Mouse (Mus musculus): Measurements from ENCODE around the gene Mtmr3. TPM values are rescaled to one million over a fixed set of nuclear protein-coding genes. Genes with fewer than 3 reads are reported as not detected.
"Not testable (repeated sequence)": the region's sequence is repeated elsewhere in the genome, so short reads cannot be mapped to it uniquely, and the experiment has no call there.

Mtmr3 gene
- polyA plus RNA-seq, 1 experiment, result 18.1 TPM

DNA sequence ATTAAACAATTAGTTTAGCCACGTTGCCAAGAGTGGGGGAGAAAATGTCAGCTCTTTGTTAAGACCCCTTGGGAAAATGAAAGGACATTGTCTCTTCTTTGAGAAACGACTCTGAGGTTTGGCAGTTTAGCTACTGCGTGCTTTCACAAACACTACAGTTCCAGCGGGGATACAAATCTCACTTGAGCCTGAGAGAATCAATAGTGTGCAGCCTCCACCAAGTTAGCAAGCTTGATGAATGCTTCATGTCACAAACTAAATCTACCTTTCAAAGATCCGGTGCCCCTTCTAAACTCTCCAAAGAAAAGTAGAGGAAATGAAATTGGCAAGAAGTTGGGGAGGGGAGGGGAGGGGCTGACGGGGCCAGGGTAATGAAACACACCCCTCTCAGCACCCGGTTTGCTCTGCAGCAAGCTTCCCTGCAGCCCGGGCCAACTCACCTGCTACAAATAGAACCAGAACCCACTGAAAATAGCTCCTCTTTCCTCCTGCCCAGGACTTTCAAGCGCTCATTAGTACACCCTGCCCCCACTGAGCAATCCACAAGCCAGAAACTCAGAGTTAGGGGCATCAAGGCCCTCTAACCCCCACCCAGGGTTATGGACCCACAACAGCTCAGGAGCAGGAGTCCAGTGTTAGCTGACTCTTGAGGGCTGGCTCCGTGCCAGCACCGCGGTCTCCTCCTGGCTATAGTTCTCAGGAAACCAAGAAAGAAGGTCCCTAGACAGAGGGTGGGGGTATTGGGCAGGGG, 8.2 kb upstream of the Mtmr3 start:
- 20% methylated on average over 12 of the region's 12 CpGs for WGBS
- DNase-seq (ENCODE audit: low read depth, low spot score), result no peak

DNA sequence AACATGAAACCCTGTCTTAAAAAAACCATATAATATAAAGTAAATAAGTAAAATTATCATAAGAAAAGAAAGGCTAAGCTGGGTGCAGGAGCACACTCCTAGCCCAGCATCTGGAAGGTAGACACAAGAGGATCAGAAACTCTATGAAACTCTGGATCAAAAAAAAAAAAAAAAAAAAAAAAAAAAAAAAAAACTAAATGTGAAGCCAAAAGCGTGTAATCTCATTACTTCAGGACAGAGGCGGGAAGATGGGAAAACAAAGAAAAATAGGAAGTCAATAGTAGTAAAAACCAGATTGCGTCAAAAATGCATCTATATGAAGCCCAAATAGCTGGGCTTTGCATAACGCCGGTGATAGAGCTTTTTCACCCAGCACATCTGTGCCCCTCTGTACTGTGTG, 7.2 kb upstream of the Mtmr3 start:
- no peak for DNase-seq (ENCODE audit: low read depth, low spot score)
- WGBS, result 90% methylated on average over 5 of the region's 5 CpGs

DNA sequence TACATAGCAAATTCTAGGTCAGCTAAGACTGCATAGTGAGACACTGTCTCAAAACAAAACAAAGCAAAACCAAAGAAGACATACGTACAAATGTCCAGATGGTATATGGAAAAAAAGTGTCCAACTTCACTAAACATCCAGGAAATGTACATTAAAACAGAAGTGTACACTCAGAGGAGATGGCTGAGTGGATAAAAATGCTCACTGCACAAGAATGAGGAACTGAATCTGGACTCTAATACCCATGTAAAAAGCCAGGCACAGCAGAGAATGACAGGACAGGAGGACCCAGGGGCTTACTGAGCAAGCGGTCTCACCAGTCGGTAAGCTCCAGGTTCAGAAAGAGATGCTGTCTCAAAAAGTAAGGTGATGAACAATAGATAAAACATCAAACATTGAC, 5.3 kb upstream of the Mtmr3 start:
- WGBS, result 89% methylated on average over 3 of the region's 3 CpGs
- no peak for DNase-seq (ENCODE audit: low read depth, low spot score)

DNA sequence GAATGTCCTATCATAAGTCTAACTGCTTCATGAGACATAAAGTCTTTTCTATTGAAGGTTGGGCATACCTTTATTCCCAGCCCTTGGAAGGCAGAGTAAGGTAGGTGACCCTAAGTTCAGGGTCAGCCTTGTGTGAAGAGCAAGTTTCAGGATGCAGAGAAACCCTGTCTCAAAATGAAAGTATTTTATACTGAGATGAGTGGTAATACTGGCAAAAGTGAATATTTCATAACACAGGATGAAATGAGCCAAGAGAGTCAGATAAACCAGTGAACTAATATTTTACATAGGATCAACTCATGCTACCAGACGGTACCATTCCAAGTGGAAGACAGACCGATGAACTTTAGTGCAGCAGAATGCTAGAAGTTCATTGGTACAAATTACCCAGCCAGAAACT, 3.7 kb upstream of the Mtmr3 start:
- WGBS, result 80% methylated on average over 2 of the region's 2 CpGs
- no peak for DNase-seq (ENCODE audit: low read depth, low spot score)

DNA sequence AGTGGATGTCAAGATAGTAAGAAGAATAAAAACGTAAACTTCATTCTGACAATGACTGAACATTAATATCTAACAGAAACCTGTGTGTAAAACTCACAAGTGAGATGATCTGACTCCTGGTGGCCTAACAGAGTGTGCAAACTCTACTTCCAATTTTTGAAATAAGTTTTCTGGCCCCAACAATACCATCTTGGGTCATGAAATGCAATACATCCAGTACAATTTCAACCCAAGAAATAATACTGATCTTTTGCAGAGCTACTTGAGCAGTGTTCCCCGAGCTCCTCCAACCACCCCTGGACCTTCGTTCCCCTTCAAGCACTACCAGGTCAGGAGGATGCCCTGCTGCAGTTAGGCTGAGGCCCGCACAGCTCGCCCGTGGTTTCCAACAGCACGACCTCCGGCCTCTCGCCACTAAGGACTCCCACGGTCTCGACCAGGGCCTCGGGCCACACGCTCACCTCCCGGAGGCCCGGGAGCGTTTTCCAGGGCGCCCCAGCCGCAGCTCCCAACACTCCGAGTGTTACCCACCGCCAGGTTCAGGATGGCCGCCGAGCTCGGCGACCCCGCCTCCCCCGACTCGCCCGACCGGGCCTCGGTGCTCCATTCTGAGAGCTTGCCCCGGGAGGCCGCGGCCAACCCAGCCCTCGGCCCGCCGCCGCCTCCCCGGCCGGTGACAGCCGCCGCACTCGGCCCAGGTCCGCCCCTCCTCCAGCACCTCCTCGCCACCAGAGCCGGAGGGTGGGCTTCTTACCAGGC, 635 bp downstream of the Mtmr3 start:
- under 1% methylated on average over 45 of the region's 45 CpGs for WGBS

DNA sequence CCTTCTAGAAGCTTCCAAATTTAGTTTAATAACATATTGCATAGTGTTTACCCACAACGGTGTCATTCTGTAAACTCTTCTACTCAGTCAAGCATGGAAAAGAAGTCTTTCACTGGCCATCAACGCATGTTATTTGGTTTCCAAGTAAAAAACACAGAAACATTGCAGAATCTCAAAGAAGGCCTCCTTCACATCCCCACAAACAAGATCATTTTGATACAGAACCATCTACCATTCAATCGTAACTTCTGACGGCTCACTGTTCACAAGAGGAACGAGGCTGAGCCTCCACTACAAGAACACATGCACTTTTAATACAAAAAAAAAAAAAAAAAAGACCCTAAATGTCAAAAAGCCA, 1.2 kb downstream of the Mtmr3 start:
- 4% methylated on average over 5 of the region's 5 CpGs for WGBS
- DNase-seq (ENCODE audit: low read depth, low spot score), result no peak

More for the DNA sequence above, 635 bp downstream of the Mtmr3 start:
- no peak for DNase-seq (ENCODE audit: low read depth, low spot score)

DNA sequence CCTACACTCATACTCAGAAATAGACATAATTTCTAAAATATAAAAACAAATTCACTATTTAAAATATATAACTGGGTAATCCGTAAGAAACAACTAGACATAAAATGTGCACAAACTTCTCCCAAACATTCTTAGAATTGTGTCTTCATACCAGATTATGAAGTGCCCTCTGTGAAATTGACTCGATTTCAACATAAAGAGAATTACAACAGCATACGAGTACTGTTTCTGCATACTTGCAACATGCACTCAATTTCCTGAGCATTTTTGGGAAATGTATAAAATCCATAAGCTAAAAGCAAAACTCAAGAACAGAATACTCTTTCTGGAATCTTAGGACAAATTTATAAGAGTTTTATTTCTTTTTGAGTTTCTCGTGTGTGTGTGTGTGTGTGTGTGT, 2.9 kb downstream of the Mtmr3 start:
- WGBS, result 69% methylated on average over 4 of the region's 4 CpGs
- DNase-seq (ENCODE audit: low read depth, low spot score), result no peak

DNA sequence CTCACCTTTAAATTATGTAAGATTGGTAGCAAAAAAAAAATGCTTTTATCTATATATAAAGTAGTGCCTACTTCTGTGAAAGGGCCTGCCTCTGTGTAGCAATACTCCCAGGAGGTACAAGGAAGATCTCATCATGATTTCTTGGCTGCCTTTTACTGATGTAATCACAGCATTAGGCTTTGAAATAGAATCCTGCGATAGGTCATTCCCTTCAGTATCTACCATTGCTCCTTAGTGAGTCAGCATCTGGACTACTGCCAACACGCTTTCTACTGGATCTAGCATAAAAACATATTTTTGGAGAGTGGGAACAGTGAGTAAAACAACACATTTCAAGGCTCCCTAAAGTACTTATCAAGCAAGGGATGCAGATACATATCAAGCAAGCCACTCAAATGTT, 16.0 kb downstream of the Mtmr3 start:
- 12% methylated on average over 2 of the region's 2 CpGs for WGBS
- DNase-seq (ENCODE audit: low read depth, low spot score), result no peak

DNA sequence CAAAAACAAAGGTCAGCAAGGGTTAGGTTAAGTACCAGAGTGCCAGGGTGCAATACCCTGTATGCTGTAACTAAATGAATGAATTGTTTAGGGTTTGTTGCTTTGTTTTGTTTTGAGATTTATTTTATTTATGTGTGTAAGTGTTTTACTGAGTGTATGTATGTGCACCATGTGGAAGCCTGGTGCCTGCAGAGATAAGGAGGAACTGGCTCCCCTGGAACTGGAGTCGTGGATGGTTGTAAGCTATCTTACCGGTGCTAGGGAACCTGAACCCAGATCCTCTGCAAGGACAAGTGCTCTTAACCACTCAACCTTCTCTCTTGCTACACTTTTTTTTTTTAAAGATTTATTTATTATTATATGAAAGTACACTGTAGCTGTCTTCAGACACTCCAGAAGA, 17.6 kb downstream of the Mtmr3 start:
- WGBS, result 88% methylated on average over 2 of the region's 2 CpGs
- no peak for DNase-seq (ENCODE audit: low read depth, low spot score)

DNA sequence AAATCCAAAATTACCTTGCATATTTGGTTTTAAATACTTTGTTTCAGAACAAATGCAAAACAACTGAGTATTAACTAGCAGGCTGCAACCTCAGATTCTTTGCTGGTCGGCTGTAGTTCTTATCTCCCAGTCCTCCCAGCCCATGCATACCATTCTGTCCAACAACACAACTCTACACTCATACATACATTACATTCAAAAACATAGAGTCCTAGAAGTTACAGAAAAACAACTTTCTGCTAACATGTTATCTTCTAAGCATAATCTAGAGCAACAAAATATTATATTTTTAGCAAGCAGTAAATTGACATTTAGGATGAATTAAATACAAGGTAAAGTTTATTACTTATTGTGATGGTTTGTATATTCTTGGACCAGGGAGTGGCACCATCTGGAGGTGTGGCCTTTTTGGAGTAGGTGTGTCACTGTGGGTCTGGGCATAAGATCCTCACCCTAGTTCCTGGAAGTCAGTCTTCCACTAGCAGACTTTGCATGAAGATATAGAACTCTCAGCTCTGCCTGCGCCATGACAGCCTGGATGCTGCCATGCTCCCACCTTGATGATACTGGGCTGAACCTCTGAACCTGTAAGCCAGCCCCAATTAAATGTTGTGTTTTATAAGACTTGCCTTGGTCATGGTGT, 18.5 kb downstream of the Mtmr3 start:
- 77% methylated on average over 2 of the region's 2 CpGs for WGBS
- DNase-seq (ENCODE audit: low read depth, low spot score), result not testable (repeated sequence)

DNA sequence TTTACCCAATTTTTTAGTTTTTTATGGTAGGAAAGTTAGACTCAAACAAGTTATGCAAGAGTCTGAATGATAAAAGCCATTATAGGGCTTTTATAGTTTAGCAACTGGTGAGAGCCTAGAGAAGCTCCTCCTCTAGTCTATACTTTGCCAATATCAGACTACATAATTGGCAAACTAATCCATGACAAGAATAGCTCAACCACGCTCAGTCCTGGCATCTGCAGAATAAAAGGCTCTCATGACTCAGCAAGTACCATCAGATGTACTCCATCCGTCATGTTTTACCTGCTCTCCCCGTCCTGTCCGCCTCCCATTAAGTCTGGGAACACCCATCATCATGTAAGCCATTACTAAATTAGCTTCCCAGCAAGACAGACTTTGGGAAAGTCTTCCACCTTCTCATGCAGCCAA, 23.2 kb downstream of the Mtmr3 start:
- WGBS, result 13% methylated on average over 4 of the region's 4 CpGs
- DNase-seq (ENCODE audit: low read depth, low spot score), result no peak

DNA sequence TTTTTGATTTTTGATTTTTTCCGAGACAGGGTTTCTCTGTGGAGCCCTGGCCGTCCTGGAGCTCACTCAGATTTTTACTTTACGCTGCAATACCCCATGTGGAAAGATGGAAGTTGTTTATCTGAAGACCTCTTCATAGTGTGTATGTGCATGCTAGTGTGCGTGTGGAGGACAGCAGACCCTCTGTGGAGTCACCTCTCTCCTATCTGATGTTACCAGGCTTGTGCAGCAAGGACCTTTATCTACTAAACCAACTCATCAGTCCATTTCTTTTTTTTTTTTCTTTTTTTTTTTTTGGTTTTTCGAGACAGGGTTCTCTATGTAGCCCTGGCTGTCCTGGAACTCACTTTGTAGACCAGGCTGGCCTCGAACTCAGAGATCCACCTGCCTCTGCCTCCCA, 28.3 kb downstream of the Mtmr3 start:
- DNase-seq (ENCODE audit: low read depth, low spot score), result no peak
- 91% methylated on average over 6 of the region's 6 CpGs for WGBS

DNA sequence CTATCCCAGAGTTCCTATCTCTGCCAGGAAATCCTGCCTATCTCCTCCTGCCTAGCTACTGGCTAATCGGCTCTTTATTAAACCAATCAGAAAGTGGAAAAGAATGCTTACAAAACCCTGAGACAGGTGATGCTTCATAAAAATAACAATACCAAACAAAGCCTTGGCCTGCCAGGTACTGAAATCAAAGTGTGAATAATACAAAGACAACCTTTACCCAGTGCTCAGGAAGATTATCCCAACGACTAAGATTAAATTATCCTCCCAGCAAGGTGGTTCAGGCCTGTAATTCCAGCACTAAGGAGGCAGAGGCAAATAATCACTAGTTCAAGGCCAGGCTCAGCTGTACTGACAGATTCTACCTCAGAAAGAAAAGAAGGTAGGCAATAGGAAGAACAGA, 29.1 kb downstream of the Mtmr3 start:
- DNase-seq (ENCODE audit: low read depth, low spot score), result no peak
- 59% methylated on average over 2 of the region's 2 CpGs for WGBS

DNA sequence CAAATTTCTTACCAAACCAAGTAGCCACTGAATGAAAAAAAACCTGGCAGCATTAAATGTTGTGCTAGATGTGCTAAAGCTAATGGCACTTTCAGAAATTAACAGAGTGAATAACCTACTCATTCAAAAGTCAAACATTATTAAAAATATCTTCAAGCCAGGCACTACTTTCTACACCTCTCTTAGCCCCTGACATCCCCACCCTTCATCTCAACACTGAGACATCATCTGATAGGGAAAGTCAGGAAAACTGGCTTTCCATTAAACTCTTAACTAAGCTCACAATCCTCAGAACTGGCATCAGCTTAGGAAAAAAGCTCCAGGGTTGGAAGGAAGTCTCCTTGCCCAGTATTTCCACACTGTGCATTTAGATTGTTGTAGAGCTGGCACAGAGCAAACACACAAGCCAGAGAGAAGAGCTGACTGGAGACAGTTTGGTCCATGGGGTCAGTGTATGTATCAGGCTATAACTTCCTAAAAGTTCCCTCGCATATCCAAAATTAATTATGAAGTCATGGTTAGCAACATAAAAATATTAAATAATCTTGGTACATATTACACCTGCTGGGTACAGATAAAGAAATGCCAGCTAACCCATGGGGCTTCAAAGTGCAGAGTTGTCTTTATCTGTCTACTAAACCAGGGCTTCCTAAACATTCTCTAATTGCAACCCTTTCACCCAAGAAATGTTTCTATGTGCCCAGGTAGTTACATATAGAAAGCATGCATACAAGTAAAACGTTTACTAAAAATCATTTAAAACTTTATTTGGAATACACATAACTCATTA, 41.2 kb downstream of the Mtmr3 start:
- no peak for DNase-seq (ENCODE audit: low read depth, low spot score)
- whole genome bisulfite sequencing, result 83% methylated on average over 2 of the region's 2 CpGs

DNA sequence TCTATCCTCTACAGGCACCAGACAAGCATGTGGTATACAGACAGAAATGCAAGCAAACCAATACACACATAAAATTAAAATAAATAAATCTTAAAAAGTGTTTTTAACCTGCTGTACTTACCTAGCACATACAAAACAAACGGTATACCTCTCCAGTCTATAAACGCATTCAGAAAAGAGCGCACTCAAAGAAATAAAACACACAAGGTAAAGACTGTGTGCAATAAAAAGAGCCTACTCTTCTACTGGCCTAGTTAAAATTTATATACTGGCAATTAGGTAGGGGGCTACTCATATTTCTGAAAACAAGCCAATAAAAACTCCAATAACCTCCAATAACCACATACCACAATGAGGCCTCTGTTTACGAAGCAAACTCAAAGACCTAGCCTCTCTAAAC, 47.1 kb downstream of the Mtmr3 start:
- DNase-seq (ENCODE audit: low read depth, low spot score), result no peak
- 29% methylated on average over 4 of the region's 4 CpGs for WGBS

DNA sequence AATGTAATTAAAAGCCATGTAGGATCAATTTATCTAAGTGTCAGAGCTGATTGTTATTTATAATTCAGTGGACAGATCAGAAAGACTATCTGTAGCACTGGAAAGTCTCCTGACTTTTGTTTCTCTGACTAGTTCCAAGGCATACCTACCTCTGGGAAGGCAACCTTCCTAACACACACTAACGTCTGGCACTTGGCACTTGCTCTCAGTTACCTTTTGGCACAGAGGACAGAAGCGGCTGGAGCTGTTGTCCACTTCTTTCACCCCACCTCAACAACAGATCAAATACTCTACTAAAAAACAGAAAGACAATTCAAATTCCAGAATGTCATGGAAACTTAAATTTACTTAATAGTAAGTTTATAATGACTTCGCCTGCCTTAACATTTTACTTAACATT, 48.7 kb downstream of the Mtmr3 start:
- DNase-seq (ENCODE audit: low read depth, low spot score), result no peak
- 83% methylated on average over 3 of the region's 3 CpGs for WGBS

DNA sequence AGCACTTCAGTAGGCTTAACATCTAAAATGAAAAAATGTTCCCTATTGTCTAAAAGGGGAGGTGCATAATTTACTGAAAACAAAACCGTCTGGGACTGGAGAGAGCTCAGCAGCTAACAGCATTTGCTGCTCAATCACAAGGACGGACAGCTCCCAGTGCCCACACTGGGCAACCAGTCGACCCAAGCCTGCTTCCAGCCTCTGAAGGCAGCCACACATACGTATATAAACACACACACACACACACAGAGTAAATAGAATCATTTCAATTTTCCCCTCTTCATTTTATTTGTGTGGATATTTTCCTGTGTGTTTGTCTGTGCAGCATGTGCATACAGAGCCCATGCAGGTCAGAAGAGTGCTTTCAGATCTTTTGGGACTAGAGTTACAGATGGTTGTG, 49.3 kb downstream of the Mtmr3 start:
- WGBS, result 66% methylated on average over 4 of the region's 4 CpGs

DNA sequence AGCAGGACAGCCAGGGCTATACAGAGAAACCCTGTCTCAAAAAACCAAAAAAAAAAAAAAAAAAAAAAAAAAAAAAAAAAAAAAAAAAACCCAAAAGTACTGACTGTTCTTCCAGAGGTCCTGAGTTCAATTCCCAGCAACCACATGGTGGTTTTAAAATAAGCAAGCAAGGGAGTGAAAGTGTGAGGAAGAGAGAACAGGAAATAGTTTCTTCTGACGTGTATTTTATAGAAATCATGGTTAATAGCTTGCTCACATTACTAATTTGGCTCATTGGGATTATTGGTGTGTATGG, 50.1 kb downstream of the Mtmr3 start:
- not testable (repeated sequence) for DNase-seq (ENCODE audit: low read depth, low spot score)
- WGBS, result 66% methylated on average over 1 of the region's 1 CpGs

More for the DNA sequence above, 49.3 kb downstream of the Mtmr3 start:
- DNase-seq (ENCODE audit: low read depth, low spot score), result no peak

DNA sequence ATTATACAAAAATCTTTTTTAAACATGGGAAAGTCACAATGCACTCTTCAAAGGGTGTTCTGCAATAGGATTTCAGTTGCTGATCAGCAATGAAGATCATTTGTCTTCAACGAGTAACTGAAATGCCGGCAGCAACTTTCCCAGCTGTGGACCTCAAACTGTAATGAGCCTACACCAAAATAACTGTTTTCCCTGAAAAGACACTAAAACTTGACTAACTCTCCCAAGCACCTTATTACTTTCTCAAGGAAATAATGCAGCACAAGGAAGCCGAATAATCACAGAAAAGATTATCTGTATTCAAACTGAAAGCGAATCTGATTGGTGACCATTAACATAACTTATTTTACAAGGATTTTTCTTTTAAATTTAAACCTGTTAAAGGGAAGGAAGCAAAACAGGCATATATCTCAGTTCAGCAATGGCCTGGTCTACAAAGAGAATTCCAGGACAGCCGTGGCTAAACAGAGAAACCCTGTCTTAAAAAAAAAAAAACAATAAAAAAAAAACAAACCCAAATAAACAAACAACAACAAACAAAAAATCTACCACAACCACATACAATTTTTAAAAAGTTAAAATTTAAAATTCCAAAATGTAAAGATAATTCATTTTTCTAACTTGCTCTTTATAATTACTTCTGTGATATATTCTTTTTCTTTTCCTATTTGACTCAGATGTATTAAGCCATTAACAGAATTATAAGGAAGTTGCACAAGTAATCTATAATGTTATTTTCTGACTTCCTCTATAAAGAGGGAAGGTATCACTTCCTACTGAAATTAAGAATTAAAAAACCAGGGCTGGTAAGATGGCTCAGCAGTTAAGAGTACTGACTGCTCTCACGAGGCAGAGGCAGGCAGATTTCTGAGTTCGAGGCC, 50.7 kb downstream of the Mtmr3 start:
- no peak for DNase-seq (ENCODE audit: low read depth, low spot score)
- 79% methylated on average over 7 of the region's 7 CpGs for WGBS

Data from large intestine, adult 2 months (tissue).